Mouse (Mus musculus): ENCODE measurements at regions not wholly inside any gene's neighbourhood (a gene's known extent, or its start where the extent isn't known, plus 50 kb on each side); places are given as distances from the start of the nearest gene placed in this dataset.

DNA sequence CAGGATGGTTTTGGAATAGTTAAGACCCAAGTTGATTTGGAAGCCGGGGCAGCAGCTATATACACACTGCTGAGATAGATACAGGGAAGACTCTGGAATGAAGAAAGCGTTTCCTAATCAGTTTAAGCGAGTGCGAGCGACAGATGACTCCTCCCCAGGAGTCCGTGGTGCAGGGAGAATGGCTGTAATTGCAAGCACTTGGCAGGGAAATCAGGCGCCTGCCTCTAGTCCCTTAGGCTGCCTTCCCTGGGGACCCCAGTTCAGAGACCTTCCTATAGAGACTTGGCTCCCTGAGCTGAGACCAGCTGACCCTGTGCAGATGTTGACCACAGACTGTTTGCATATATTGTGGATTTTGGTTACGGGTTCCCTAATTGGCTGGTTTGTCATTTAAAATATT, 228.3 kb upstream of the 4930535I16Rik start:
- Histone ChIP-seq H3K36me3 (ENCODE audit: control insufficient read depth, insufficient read depth, low read length) (no peaks in the 10 kb centered on the region), H3K4me2 (ENCODE audit: low read length) (no peak overlapping the region), H3K9ac (ENCODE audit: low read depth, low read length) (no peak overlapping the region), H3K4me1 (ENCODE audit: control insufficient read depth, insufficient read depth, low read length) (peaks cover 10% of the 10 kb centered on the region; the same call in 1 of the 2 replicates), H3K27me3 (ENCODE audit: control insufficient read depth, insufficient read depth, low read depth, low read length) (no peaks in the 10 kb centered on the region), H3K4me3 (ENCODE audit: low read depth, low read length) (no peak overlapping the region), H3K27ac (ENCODE audit: low read length) (no peak overlapping the region), H3K9me3 (replicated peaks; ENCODE audit: control insufficient read depth, low read length, poor library complexity, severe bottlenecking) (no peaks in the 10 kb centered on the region)
- no peak for ATAC-seq
- 16% methylated on average over 8 of the region's 8 CpGs for WGBS

- peaks cover 6% of the 10 kb centered on the region for H3K4me1 ChIP-seq (ENCODE audit: control insufficient read depth, insufficient read depth, low read length)
- WGBS = 44% methylated on average over 5 of the region's 5 CpGs
- H3K27ac ChIP-seq (ENCODE audit: low read length) = no peak overlapping the region
- no peaks in the 10 kb centered on the region for H3K27me3 ChIP-seq (ENCODE audit: control insufficient read depth, insufficient read depth, low read depth, low read length)
- no peak overlapping the region for H3K4me3 ChIP-seq (ENCODE audit: low read depth, low read length)
- no peak overlapping the region for H3K4me2 ChIP-seq (ENCODE audit: low read length)
- H3K9me3 ChIP-seq (replicated peaks; ENCODE audit: control insufficient read depth, low read length, poor library complexity, severe bottlenecking) = no peaks in the 10 kb centered on the region
- ATAC-seq = no peak
- H3K36me3 ChIP-seq (ENCODE audit: control insufficient read depth, insufficient read depth, low read length) = no peaks in the 10 kb centered on the region
- H3K9ac ChIP-seq (ENCODE audit: low read depth, low read length) = no peak overlapping the region
Observed at GRCm38 (mm10) chr4:124143630-124144029, 225.8 kb upstream of the 4930535I16Rik start.

- H3K4me2 ChIP-seq (ENCODE audit: low read length) = no peak overlapping the region
- no peak overlapping the region for H3K27ac ChIP-seq (ENCODE audit: low read length)
- H3K4me3 ChIP-seq (ENCODE audit: low read depth, low read length) = no peak overlapping the region
- no peak overlapping the region for H3K9ac ChIP-seq (ENCODE audit: low read depth, low read length)
- no peak for ATAC-seq
- H3K27me3 ChIP-seq (ENCODE audit: control insufficient read depth, insufficient read depth, low read depth, low read length) = no peaks in the 10 kb centered on the region
- H3K4me1 ChIP-seq (ENCODE audit: control insufficient read depth, insufficient read depth, low read length) = peaks cover 7% of the 10 kb centered on the region
- no peaks in the 10 kb centered on the region for H3K36me3 ChIP-seq (ENCODE audit: control insufficient read depth, insufficient read depth, low read length)
- 70% methylated on average over 7 of the region's 7 CpGs for WGBS
- H3K9me3 ChIP-seq (replicated peaks; ENCODE audit: control insufficient read depth, low read length, poor library complexity, severe bottlenecking) = no peaks in the 10 kb centered on the region
Observed at GRCm38 (mm10) chr4:124143226-124143625, 225.4 kb upstream of the 4930535I16Rik start.

GRCm38 (mm10) chr4:124142083-124142482, 224.3 kb upstream of the 4930535I16Rik start:
- Histone ChIP-seq H3K4me1 (ENCODE audit: control insufficient read depth, insufficient read depth, low read length) (peaks cover 7% of the 10 kb centered on the region), H3K4me2 (ENCODE audit: low read length) (no peak overlapping the region), H3K36me3 (ENCODE audit: control insufficient read depth, insufficient read depth, low read length) (no peaks in the 10 kb centered on the region), H3K27ac (ENCODE audit: low read length) (no peak overlapping the region), H3K4me3 (ENCODE audit: low read depth, low read length) (no peak overlapping the region), H3K9ac (ENCODE audit: low read depth, low read length) (no peak overlapping the region), H3K9me3 (replicated peaks; ENCODE audit: control insufficient read depth, low read length, poor library complexity, severe bottlenecking) (no peaks in the 10 kb centered on the region), H3K27me3 (ENCODE audit: control insufficient read depth, insufficient read depth, low read depth, low read length) (no peaks in the 10 kb centered on the region)
- 3% methylated on average over 5 of the region's 5 CpGs for WGBS
- ATAC-seq = 0 out of 2 replicates have a peak, but pooled peaks have one; percentile 54

- Histone ChIP-seq H3K27me3 (ENCODE audit: control insufficient read depth, insufficient read depth, low read depth, low read length) (no peaks in the 10 kb centered on the region), H3K4me1 (ENCODE audit: control insufficient read depth, insufficient read depth, low read length) (peaks cover 2% of the 10 kb centered on the region; the same call in 1 of the 2 replicates), H3K9ac (ENCODE audit: low read depth, low read length) (no peak overlapping the region), H3K27ac (ENCODE audit: low read length) (no peak overlapping the region), H3K4me2 (ENCODE audit: low read length) (no peak overlapping the region), H3K4me3 (ENCODE audit: low read depth, low read length) (no peak overlapping the region), H3K9me3 (replicated peaks; ENCODE audit: control insufficient read depth, low read length, poor library complexity, severe bottlenecking) (no peaks in the 10 kb centered on the region), H3K36me3 (ENCODE audit: control insufficient read depth, insufficient read depth, low read length) (no peaks in the 10 kb centered on the region)
- ATAC-seq = no peak
- 51% methylated on average over 6 of the region's 6 CpGs for WGBS
Observed at GRCm38 (mm10) chr4:124135165-124135470, 217.3 kb upstream of the 4930535I16Rik start.

- 31% methylated on average over 6 of the region's 6 CpGs for WGBS
- no peak overlapping the region for H3K27ac ChIP-seq (ENCODE audit: low read length)
Observed at GRCm38 (mm10) chr4:124134341-124135164, 216.7 kb upstream of the 4930535I16Rik start.

DNA sequence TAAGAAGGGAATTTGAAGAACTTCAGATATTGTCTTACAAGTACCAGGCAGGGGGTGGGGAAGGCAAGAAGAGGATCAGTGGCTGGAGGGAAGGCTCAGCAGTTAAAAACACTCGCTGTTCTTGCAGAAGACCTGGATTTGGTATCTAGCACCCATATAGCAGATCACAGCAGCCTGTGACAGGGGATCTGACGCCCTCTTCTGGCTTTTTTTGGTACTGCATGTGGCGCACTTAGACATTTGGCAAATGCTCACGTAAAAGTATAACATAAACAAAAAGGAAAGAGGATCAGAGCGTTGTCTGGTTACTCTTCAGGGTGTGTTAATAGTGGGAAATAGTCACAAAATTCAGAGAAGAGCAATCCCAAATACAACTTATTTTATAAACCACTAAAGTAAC, 213.1 kb upstream of the 4930535I16Rik start:
- WGBS = 77% methylated on average over 5 of the region's 5 CpGs
- Histone ChIP-seq H3K4me3 (ENCODE audit: low read depth, low read length) (no peak overlapping the region), H3K4me2 (ENCODE audit: low read length) (no peak overlapping the region), H3K27me3 (ENCODE audit: control insufficient read depth, insufficient read depth, low read depth, low read length) (no peaks in the 10 kb centered on the region), H3K36me3 (ENCODE audit: control insufficient read depth, insufficient read depth, low read length) (no peaks in the 10 kb centered on the region), H3K9me3 (replicated peaks; ENCODE audit: control insufficient read depth, low read length, poor library complexity, severe bottlenecking) (no peaks in the 10 kb centered on the region), H3K4me1 (ENCODE audit: control insufficient read depth, insufficient read depth, low read length) (no peaks in the 10 kb centered on the region), H3K9ac (ENCODE audit: low read depth, low read length) (no peak overlapping the region), H3K27ac (ENCODE audit: low read length) (no peak overlapping the region)
- no peak for ATAC-seq

More at GRCm38 (mm10) chr4:124134341-124135164, 216.7 kb upstream of the 4930535I16Rik start:
- H3K4me3 ChIP-seq (ENCODE audit: low read depth, low read length) = no peak overlapping the region
- ATAC-seq = no peak
- H3K27me3 ChIP-seq (ENCODE audit: control insufficient read depth, insufficient read depth, low read depth, low read length) = no peaks in the 10 kb centered on the region
- H3K36me3 ChIP-seq (ENCODE audit: control insufficient read depth, insufficient read depth, low read length) = no peaks in the 10 kb centered on the region
- H3K4me1 ChIP-seq (ENCODE audit: control insufficient read depth, insufficient read depth, low read length) = peaks cover 2% of the 10 kb centered on the region; the same call in 1 of the 2 replicates
- no peak overlapping the region for H3K4me2 ChIP-seq (ENCODE audit: low read length)
- H3K9ac ChIP-seq (ENCODE audit: low read depth, low read length) = no peak overlapping the region
- no peaks in the 10 kb centered on the region for H3K9me3 ChIP-seq (replicated peaks; ENCODE audit: control insufficient read depth, low read length, poor library complexity, severe bottlenecking)

DNA sequence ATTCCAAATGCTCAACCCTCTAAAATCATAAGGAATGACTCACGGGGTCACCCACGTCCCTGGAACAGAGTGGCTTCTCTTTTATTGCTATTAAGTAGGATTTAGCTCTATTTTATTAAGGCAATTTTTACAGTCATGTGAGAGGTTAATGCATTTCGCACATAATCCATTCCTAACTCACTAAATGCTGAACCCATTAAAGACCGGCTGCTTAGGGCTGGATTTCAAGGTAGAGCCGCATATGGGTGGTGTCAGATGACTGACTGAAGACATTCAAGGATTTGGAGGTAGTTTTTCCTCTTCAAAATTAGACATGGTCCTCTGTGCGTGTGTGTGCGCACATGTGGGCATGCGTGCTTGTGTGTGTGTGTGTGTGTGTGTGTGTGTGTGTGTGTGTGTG, 208.4 kb upstream of the 4930535I16Rik start:
- Histone ChIP-seq H3K4me2 (ENCODE audit: low read length) (no peak overlapping the region), H3K27me3 (ENCODE audit: control insufficient read depth, insufficient read depth, low read depth, low read length) (no peaks in the 10 kb centered on the region), H3K36me3 (ENCODE audit: control insufficient read depth, insufficient read depth, low read length) (no peaks in the 10 kb centered on the region), H3K4me3 (ENCODE audit: low read depth, low read length) (no peak overlapping the region), H3K9me3 (replicated peaks; ENCODE audit: control insufficient read depth, low read length, poor library complexity, severe bottlenecking) (no peaks in the 10 kb centered on the region), H3K4me1 (ENCODE audit: control insufficient read depth, insufficient read depth, low read length) (no peaks in the 10 kb centered on the region), H3K27ac (ENCODE audit: low read length) (no peak overlapping the region), H3K9ac (ENCODE audit: low read depth, low read length) (no peak overlapping the region)
- ATAC-seq = no peak
- WGBS = 83% methylated on average over 8 of the region's 8 CpGs

DNA sequence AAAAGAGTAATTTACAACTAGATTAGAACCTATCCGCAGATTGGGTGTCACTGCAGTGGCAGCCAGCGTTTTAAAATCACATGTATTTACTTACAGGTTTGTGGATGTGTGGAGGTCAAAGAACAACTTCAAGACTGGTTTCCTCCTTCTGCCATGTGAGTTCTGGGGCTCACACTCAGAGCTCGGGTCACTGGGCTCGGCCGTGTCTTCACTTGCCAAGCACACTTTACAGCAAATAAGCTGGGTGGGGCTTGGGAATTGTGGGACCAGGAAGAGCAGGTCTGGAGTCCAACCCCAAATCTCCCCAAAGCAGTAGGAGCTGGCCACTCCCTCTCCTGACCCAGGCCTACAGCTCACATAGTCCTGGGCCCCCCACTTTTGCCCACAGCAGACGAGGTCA, 202.5 kb upstream of the 4930535I16Rik start:
- ATAC-seq = no peak
- no peaks in the 10 kb centered on the region for H3K4me1 ChIP-seq (ENCODE audit: control insufficient read depth, insufficient read depth, low read length)
- WGBS = 84% methylated on average over 6 of the region's 6 CpGs
- H3K36me3 ChIP-seq (ENCODE audit: control insufficient read depth, insufficient read depth, low read length) = no peaks in the 10 kb centered on the region
- H3K27ac ChIP-seq (ENCODE audit: low read length) = no peak overlapping the region
- no peaks in the 10 kb centered on the region for H3K27me3 ChIP-seq (ENCODE audit: control insufficient read depth, insufficient read depth, low read depth, low read length)
- no peak overlapping the region for H3K4me2 ChIP-seq (ENCODE audit: low read length)
- no peak overlapping the region for H3K4me3 ChIP-seq (ENCODE audit: low read depth, low read length)
- H3K9me3 ChIP-seq (replicated peaks; ENCODE audit: control insufficient read depth, low read length, poor library complexity, severe bottlenecking) = no peaks in the 10 kb centered on the region
- H3K9ac ChIP-seq (ENCODE audit: low read depth, low read length) = no peak overlapping the region

All from midbrain, embryonic 16.5 days (tissue).